Mouse (Mus musculus): ENCODE measurements around the gene Ptpn13. TPM values are rescaled to one million over a fixed set of nuclear protein-coding genes. Genes with fewer than 3 reads are reported as not detected.

The Ptpn13 gene
- polyA plus RNA-seq, 1 experiment from 2014 or later: 14.4 TPM

DNA sequence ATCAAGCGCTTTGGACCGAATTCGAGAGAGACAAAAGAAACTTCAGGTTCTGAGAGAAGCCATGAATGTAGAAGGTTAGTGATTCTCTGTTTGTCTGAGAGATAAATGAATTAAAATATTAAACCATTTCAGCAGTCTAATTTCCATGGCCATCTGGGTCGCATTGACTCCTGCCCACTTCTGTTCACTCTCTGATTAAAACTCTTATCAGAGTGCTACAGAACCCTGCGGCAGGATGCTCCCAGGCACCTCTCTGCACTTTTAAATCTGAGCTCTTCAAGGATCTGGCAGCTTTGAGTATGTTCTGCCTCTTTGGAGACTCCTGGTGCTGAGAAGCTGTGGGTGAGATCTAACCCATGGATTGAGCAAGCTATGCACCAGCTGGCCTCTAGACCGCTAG is 76.8 kb downstream of the Ptpn13 start:
- peaks cover 6% of the 10 kb centered on the region; the same call in 1 of the 2 replicates for H3K36me3 ChIP-seq
- 97% methylated on average over 6 of the region's 6 CpGs for WGBS
- no peak for ATAC-seq (ENCODE audit: low FRiP score, low read depth)
- H3K4me2 ChIP-seq (replicated peaks): no peak overlapping the region
- H3K9ac ChIP-seq: no peak overlapping the region
- H3K27ac ChIP-seq: no peak overlapping the region
- H3K4me3 ChIP-seq: no peak overlapping the region
- no peaks in the 10 kb centered on the region for H3K27me3 ChIP-seq (replicated peaks)
- no peaks in the 10 kb centered on the region for H3K4me1 ChIP-seq
- H3K9me3 ChIP-seq: no peaks in the 10 kb centered on the region

DNA sequence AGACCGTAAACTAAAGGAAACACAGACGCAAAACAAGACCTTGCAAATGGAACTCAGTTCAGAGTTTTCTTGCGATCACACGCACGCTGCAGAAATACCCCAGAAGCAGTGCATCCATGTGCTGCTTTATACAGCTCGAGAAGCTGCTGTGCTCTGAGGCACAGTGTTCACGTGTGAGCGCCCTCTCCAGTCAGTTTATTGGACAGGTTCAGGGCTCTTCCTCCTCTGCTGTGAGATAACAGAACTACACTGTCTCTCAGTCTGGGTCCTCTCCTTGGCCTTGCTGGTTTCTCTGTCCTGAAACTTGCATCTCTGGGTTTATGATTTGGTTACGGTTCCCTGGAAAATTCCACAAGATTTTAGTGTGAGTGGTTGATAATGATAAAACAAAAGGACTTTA is 88.2 kb downstream of the Ptpn13 start:
- no peaks in the 10 kb centered on the region for H3K27me3 ChIP-seq (replicated peaks)
- no peaks in the 10 kb centered on the region for H3K9me3 ChIP-seq
- H3K4me3 ChIP-seq: no peak overlapping the region
- no peak overlapping the region for H3K4me2 ChIP-seq (replicated peaks)
- ATAC-seq (ENCODE audit: low FRiP score, low read depth): no peak
- H3K9ac ChIP-seq: no peak overlapping the region
- H3K27ac ChIP-seq: no peak overlapping the region
- no peaks in the 10 kb centered on the region for H3K4me1 ChIP-seq
- 81% methylated on average over 9 of the region's 9 CpGs for whole genome bisulfite sequencing
- no peaks in the 10 kb centered on the region for H3K36me3 ChIP-seq

DNA sequence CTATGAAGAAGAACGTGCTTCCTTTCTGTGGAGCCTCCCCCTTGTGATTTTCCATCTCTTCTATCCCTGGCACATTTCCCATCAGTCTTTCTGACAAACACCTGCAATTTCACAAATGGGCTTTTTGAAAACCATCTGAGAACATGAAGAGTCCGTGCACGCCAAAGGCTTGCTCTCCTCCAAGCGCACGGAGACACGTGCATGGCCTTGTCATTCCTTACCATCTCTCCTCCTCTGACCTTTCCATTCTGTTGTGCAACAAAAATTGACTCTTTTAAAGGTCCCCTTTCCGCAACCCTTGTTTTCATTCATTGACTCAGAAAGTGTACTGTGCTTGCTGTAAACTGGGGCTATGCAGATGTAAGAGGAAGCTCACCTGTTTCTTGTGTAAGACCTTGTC is 89.4 kb downstream of the Ptpn13 start:
- Histone ChIP-seq H3K4me3 (no peak overlapping the region), H3K4me2 (replicated peaks) (no peak overlapping the region), H3K27me3 (replicated peaks) (no peaks in the 10 kb centered on the region), H3K27ac (no peak overlapping the region), H3K36me3 (no peaks in the 10 kb centered on the region), H3K9ac (no peak overlapping the region), H3K4me1 (no peaks in the 10 kb centered on the region), H3K9me3 (no peaks in the 10 kb centered on the region)
- 94% methylated on average over 7 of the region's 7 CpGs for WGBS
- no peak for ATAC-seq (ENCODE audit: low FRiP score, low read depth)

DNA sequence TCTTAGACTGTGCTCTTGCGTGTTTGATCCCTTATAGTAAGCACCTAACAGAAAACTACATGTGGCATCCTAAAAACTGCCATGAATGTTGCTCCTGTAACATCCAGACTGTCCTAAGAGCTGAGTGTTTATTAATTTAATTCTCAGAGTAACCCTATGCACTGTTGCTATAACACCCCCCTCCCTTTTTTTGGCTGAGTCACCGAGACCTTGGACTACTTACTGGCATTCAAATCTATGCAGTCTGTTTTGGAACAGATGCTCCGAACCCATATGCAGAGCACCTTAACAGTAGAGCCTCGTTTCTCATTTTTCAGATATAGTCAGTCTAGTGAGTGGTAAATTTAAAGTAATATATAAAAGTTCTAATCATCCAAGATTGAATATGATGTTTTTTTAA is 90.9 kb downstream of the Ptpn13 start:
- no peaks in the 10 kb centered on the region for H3K4me1 ChIP-seq
- H3K9ac ChIP-seq: no peak overlapping the region
- 93% methylated on average over 4 of the region's 4 CpGs for WGBS
- H3K9me3 ChIP-seq: no peaks in the 10 kb centered on the region
- H3K4me2 ChIP-seq (replicated peaks): no peak overlapping the region
- no peak overlapping the region for H3K27ac ChIP-seq
- H3K4me3 ChIP-seq: no peak overlapping the region
- no peaks in the 10 kb centered on the region for H3K36me3 ChIP-seq
- H3K27me3 ChIP-seq (replicated peaks): no peaks in the 10 kb centered on the region
- ATAC-seq (ENCODE audit: low FRiP score, low read depth): no peak

DNA sequence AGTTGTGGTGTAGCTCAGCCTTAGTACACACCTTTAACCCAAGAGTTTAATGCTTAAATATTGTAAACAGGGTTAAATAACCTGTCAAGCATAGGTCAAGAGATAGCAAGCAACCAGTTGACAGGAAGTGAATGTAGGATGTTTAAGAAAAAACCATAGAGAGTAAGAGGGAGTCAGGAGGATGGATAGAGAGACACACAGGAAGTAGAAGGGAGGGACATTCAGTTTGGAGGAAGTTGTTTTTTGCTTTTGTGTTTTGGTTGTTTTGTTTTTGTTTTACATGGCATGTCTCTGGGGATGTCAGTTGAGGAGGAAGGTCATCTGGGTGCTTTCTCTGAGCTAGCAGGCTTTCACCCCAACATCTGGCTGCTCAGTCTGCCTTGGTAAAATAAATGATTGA is 91.6 kb downstream of the Ptpn13 start:
- Histone ChIP-seq H3K4me1 (no peaks in the 10 kb centered on the region), H3K4me3 (no peak overlapping the region), H3K36me3 (no peaks in the 10 kb centered on the region), H3K27me3 (replicated peaks) (no peaks in the 10 kb centered on the region), H3K9ac (no peak overlapping the region), H3K9me3 (no peaks in the 10 kb centered on the region), H3K27ac (no peak overlapping the region), H3K4me2 (replicated peaks) (no peak overlapping the region)
- ATAC-seq (ENCODE audit: low FRiP score, low read depth): no peak

DNA sequence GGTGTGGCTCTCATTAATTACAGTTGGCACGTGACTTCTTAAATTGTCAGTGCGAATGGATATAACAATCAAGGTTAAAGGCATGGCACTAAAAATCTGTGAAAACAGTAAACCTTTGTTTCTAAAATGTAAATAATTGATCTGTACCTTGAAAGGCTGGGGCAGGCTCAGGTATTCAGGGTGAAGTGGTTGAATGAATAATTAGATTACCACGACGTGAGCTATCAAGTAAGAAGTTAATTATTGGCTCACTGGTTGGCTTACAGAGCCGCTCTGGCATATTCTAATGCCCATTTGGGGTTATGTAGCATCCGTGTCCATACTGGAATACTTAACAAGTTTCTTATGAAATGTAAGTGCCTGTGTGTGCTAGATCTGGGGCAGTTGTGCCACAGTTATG is 92.6 kb downstream of the Ptpn13 start:
- Histone ChIP-seq H3K4me3 (no peak overlapping the region), H3K4me2 (replicated peaks) (no peak overlapping the region), H3K27me3 (replicated peaks) (no peaks in the 10 kb centered on the region), H3K27ac (no peak overlapping the region), H3K36me3 (no peaks in the 10 kb centered on the region), H3K9ac (no peak overlapping the region), H3K4me1 (no peaks in the 10 kb centered on the region), H3K9me3 (no peaks in the 10 kb centered on the region)
- 81% methylated on average over 6 of the region's 6 CpGs for WGBS
- ATAC-seq (ENCODE audit: low FRiP score, low read depth): no peak

DNA sequence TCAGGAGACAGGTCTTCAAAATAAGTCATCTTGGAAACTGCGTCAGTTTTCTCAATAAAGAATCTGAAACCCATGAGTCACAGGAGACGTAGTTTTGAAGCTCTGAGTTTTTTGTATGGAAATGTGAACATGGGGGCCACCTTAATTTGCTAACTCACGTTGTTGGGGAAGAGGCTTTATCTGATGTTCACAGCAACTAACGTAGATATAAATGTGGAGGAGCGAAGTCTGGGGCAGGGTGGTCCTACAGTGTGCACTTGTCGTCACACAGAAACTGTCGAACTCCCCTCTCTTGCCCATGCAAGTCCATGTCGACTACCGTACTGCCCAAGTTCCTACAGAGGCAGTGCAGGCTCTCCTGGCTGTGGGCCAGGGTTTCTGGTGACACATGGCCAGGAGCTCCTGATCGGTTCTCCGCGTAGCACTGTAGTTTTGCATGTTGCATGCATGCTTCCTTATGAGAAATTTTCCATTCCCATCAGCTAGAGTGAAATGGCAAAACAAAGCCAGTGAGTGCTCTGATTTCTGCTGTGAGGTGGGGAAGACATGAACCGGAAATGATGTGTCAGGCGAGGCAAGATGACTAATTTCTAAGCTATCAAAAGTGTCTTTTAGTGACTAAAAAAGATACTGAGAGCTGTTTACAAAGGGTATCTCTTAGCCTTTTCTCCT is 93.9 kb downstream of the Ptpn13 start:
- Histone ChIP-seq H3K4me1 (no peaks in the 10 kb centered on the region), H3K27me3 (replicated peaks) (no peaks in the 10 kb centered on the region), H3K27ac (no peak overlapping the region), H3K4me3 (no peak overlapping the region), H3K9ac (no peak overlapping the region), H3K36me3 (no peaks in the 10 kb centered on the region), H3K9me3 (no peaks in the 10 kb centered on the region), H3K4me2 (replicated peaks) (no peak overlapping the region)
- ATAC-seq (ENCODE audit: low FRiP score, low read depth): no peak
- WGBS: 91% methylated on average over 14 of the region's 14 CpGs

DNA sequence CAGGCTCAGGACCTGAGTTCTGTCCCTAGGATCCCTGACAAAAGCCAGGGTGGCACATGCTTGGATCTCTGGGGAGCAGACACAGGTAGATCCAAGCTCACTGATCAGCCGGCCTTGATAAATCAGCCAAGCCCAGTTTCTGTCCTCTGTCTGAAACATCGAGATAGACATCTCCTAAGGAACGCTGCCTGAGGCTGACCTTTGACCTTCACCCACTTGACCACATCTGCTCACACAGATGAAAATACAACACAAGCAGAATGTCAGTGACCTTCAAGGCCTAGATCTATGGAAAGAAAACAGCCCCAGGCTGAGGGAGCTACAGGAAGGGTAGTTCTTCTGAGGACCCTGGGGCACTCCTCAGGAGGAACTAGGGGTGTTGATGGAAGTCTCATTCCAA is 97.4 kb downstream of the Ptpn13 start:
- Histone ChIP-seq H3K4me2 (replicated peaks) (no peak overlapping the region), H3K9ac (no peak overlapping the region), H3K27ac (no peak overlapping the region), H3K36me3 (peaks cover 7% of the 10 kb centered on the region), H3K4me1 (no peaks in the 10 kb centered on the region), H3K9me3 (no peaks in the 10 kb centered on the region), H3K4me3 (no peak overlapping the region), H3K27me3 (replicated peaks) (no peaks in the 10 kb centered on the region)
- no peak for ATAC-seq (ENCODE audit: low FRiP score, low read depth)
- 63% methylated on average over 3 of the region's 3 CpGs for WGBS

DNA sequence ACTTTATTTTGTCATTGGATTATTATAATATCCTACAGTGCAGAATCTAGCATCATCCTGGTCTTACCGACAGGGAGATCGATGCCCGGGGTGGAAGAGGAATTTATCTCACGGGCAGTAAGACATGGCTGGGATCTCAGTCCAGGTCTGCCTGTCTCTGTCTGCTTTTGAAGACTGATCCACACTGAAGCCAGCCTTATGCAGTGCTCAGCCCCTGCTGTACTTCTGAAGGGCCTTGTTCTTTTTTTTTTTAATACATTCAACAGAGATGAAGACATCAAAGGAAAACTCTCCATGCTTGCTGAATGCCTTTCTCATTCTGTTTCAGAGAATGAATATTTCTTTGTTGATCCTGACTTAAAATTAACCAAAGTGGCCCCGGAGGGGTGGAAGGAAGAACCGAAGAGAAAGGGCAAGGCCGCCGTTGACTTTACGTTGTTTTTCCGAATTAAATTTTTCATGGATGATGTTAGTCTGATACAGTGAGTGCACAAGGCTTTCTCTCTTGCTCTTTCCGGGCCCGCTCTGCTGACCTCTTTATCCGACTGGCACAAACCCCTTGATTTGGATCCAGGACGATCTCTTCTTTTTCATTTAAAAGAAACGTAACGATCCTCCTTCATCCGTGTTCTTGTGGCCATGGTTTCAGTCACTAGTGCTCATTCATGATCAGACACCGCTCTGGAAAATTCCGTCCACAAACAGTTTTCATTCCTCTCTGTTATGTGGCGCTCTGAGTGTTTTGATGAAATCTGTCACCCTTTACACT is 101.9 kb downstream of the Ptpn13 start:
- no peak overlapping the region for H3K4me2 ChIP-seq (replicated peaks)
- ATAC-seq (ENCODE audit: low FRiP score, low read depth): no peak
- no peak overlapping the region for H3K9ac ChIP-seq
- 87% methylated on average over 20 of the region's 20 CpGs for WGBS
- H3K4me1 ChIP-seq: no peaks in the 10 kb centered on the region
- H3K27me3 ChIP-seq (replicated peaks): no peaks in the 10 kb centered on the region
- H3K9me3 ChIP-seq: no peaks in the 10 kb centered on the region
- H3K4me3 ChIP-seq: no peak overlapping the region
- H3K27ac ChIP-seq: no peak overlapping the region
- H3K36me3 ChIP-seq: peaks cover 23% of the 10 kb centered on the region

DNA sequence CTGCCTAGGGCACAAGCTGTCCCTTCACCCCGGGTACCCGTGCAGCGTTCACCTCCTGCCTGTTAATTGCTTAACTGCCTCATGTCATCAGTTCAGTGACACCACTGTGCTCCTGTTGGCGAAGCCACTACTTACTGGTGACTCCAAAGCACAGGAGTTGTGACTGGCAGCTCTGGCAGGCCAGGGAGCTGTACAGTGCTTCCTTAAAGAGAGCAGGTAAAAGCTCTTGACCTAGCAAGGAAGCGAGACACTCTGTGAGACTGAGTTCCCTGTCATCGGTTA is 102.4 kb downstream of the Ptpn13 start:
- Histone ChIP-seq H3K4me3 (no peak overlapping the region), H3K36me3 (peaks cover 23% of the 10 kb centered on the region), H3K27ac (no peak overlapping the region), H3K9ac (no peak overlapping the region), H3K27me3 (replicated peaks) (no peaks in the 10 kb centered on the region), H3K4me1 (no peaks in the 10 kb centered on the region), H3K9me3 (no peaks in the 10 kb centered on the region), H3K4me2 (replicated peaks) (no peak overlapping the region)
- no peak for ATAC-seq (ENCODE audit: low FRiP score, low read depth)
- WGBS: 73% methylated on average over 6 of the region's 6 CpGs

DNA sequence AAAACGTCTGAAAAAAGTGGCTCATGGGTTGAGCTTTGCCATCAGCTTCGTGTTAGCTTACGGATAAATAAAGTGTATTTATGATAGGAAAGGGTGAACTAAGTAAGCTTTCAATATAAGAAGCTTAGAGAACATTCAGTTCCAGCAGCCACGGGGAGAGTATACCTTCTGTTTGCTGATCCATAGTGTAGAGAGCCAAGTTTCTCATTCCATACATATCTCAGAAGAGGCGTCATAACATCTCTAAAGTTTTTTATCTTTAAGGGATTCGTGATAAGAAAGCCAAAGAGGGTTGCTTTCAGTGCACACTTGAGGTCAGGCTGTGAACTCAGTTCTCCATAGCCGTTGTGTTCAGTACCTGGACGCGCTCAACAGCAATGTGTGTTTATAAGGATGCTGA is 105.2 kb downstream of the Ptpn13 start:
- Histone ChIP-seq H3K36me3 (peaks cover 23% of the 10 kb centered on the region), H3K4me3 (no peak overlapping the region), H3K9ac (no peak overlapping the region), H3K27ac (no peak overlapping the region), H3K27me3 (replicated peaks) (no peaks in the 10 kb centered on the region), H3K4me1 (no peaks in the 10 kb centered on the region), H3K4me2 (replicated peaks) (no peak overlapping the region), H3K9me3 (no peaks in the 10 kb centered on the region)
- no peak for ATAC-seq (ENCODE audit: low FRiP score, low read depth)
- WGBS: 88% methylated on average over 9 of the region's 9 CpGs

DNA sequence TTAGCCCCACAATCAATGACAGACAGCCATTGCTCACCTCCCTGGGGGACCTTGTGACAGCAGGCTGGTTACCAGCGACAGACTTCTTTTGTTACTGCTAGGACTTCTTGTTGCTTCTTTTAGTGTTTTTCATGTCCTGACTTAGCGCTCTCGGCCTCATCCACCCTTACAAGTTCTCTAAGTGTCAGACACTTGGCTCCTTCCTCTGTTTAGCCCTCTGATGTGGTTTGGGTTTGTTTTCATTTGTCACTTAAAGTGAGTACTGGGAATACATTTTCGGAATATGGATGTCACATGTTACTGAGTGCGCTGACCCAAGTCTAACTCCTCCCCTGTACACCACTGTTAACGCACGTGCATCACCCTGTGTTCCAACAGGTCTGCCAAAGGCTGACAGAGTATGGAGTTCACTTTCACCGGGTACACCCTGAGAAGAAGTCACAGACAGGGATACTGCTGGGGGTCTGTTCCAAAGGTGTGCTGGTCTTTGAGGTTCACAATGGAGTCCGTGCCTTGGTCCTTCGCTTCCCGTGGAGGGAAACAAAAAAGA is 107.9 kb downstream of the Ptpn13 start:
- no peak for ATAC-seq (ENCODE audit: low FRiP score, low read depth)
- Histone ChIP-seq H3K9me3 (no peaks in the 10 kb centered on the region), H3K27ac (no peak overlapping the region), H3K27me3 (replicated peaks) (no peaks in the 10 kb centered on the region), H3K9ac (no peak overlapping the region), H3K4me2 (replicated peaks) (no peak overlapping the region), H3K36me3 (peaks cover 14% of the 10 kb centered on the region; the same call in 1 of the 2 replicates), H3K4me3 (no peak overlapping the region), H3K4me1 (no peaks in the 10 kb centered on the region)
- 78% methylated on average over 11 of the region's 11 CpGs for WGBS

DNA sequence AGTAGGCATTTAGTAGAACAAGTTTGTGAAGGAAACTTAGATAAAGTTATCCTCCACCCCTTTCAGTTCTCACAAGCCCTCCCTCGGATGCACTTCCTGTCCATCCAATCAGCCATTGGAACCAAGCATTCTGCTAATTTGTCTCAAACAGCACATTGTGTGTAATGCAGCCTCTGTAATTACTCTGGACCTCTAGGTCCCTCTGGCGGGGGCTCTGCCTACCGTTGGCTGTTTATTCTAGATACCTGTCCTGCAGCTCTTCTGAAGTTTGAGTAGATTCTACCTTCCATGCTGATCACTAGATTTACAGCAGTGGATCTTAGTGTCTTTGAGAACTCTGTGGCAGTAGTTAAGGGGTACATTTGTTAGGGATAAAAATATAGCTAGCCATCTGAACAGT is 109.5 kb downstream of the Ptpn13 start:
- Histone ChIP-seq H3K36me3 (peaks cover 10% of the 10 kb centered on the region; the same call in 1 of the 2 replicates), H3K4me3 (no peak overlapping the region), H3K4me1 (no peaks in the 10 kb centered on the region), H3K27ac (no peak overlapping the region), H3K9me3 (no peaks in the 10 kb centered on the region), H3K9ac (no peak overlapping the region), H3K27me3 (replicated peaks) (no peaks in the 10 kb centered on the region), H3K4me2 (replicated peaks) (no peak overlapping the region)
- 88% methylated on average over 3 of the region's 3 CpGs for WGBS
- no peak for ATAC-seq (ENCODE audit: low FRiP score, low read depth)

All from neural tube, embryonic 12.5 days (tissue).